Mouse (Mus musculus): ENCODE measurements around the gene Xab2.
A peak's percentile ranks its signal among the peaks of the same experiment; 100 is the strongest.

Gene Xab2

DNA sequence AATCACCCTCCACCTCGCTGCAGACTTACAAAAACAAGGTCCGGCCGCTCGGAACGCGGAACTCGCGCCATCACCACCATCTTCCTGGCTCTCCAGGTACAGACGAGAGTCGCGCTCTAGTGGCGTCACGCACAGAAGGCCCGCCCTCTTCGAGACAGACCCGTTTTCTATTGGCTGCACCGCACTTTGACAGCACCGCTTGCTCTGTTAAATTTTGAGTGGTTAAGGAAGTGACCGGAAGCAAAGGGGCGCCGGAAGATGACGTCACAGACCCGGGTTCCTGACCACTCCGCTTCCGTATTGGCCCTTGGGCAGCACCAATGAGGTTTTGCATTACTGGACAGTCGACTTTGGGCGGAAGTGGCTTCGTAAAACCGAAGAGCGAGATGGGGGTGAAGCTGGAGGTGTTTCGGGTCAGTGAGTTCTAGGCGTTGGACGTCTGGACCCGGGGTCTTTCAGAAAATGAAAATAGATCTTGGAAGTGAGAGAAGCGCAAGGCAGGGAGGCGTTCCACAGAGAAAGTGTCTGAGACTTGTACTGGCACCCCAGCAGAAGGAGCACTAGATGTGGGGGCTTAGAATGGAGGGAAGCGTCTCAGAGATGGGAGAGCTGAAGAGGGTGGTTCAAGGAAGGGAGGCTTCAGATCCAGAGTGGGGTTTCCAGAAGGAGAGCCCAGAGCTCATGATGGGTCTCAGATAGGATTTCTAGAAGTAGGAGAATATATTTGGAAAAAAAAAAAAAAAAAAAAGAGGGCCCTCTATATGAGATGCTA lies at the start of gene Xab2, which contains the start of gene Pet100:
Xab2 (minus strand) TSS at position 118 of the 772 bp plus-strand sequence.
Pet100 (plus strand) TSS at position 350 of the 772 bp plus-strand sequence.
- DNase-seq: peak; percentile 100

DNA sequence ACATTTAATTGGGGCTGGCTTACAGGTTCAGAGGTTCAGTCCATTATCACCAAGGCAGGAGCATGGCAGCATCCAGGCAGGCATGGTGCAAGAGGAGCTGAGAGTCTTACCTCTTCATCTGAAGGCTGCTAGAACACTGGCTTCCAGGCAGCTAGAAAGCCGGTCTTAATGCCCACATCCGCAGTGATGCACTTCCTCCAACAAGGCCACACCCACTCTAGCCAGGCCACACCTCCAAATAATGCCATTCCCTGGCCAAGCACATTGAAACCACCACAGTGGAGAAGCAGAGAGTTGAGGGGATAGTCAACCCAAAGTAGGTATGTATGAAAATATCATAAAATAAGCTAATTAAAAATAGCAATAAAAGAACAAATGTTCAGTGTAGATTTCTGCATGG lies 49.3 kb upstream of the Xab2 start:
- peak; percentile 26 for DNase-seq

DNA sequence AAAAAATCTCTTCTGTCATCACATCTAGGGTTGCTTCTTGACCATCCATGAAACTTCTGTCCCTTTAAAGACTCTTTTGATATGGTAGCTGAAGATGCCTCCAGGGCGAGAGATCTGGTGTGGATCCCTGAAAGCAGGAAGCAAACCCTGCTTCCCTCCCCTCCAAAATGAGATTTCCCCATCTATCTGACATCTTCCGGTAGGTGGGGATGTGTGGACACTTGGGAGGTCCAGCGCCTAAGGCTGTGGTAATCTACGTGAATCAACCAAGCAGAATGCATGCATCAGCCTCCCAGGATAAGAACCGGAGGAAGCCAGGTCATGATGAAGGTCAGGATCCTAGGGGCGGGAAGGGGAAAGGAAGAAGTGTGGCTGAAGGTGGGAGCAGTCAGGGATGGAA lies 44.4 kb upstream of the Xab2 start, which contains the start of gene Mcemp1:
Mcemp1 (plus strand) TSS at position 248 of the 400 bp plus-strand sequence.
- DNase-seq: no peak

DNA sequence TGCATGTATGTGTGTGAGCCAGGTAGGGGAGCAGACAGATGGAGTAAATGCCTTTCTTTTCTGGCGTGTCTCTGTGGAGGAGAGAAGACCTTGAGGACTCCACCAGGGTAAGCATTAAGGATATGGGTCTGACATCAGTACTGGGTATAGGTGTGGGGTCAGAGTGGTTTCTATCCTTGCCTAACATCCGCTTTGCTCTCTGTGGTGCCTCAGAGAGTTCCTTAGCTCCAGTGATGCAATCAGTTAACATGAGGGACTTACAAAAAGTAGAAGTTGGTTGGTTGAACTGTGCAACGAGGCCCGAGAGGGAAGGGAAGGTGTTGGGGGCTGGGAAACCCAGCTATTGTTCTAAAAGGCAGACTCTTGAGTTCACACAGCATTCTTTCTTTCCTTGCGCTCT lies 43.3 kb upstream of the Xab2 start:
- no peak for DNase-seq

DNA sequence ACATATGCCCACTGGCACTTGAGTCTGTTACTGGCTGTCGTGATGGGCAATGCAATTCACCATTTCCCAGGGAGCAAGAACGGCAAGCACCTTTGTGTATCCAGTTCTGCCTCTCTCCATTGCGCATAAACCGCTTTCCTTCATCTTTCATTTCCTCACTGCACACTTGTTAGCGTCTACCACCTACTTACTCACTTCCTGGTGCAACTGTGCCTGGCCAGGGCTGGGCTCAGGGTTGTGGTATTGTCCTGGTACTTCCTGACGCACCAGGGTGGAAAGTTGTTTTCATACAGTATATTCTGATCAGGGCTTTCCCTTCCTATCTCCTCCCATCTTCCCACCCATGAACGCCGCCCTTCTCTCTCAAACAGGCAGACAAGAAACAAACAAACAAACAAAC lies 39.8 kb upstream of the Xab2 start:
- no peak for DNase-seq

DNA sequence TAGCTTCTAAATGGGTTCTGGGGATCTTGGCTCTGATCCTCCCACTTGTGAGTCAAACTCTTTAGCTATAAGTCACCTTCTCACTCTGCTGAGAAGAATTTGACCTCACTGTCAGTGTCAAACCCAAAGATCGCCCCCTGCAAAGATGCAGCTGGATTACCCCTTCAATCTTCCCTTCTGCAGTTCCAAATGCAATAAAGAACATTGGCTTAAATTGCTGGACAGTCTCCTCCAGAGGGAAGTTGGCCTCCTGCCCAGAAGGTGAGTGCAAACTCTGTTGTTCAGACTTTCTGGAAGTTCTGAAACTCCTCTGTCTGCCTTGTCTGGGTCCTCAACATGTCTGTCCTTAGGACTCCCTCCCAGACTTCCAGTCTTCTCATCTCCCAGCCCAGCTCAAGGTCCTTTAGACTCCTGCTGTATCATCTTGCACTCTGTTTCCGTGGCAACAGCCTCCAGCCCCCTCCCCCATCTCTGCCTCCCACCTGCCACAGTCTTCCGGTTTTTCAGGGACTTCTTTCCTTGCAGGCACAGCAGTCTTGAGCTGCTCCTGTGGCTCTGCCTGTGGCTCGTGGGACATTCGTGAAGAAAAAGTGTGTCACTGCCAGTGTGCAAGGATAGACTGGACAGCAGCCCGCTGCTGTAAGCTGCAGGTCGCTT lies 35.7 kb upstream of the Xab2 start:
- DNase-seq: no peak

DNA sequence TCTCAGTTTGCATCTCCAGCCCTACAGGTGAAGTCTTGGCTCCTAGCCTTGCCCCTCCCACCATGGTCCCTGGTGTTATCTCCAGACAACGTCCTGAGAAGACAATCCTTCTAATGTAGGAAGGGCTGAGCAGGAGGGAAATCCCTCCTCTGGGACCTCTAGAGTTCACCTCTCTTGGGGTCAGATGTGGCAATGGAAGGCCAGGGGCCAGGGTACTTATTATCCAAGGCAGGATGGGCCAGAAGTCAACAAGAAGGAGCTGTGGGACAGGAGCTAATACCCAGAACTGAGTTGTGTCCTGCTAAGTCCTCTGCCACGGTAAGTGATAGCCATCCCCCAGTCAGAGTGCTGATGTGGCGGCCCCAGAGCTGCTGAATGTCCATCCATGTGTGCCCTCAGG lies 34.4 kb upstream of the Xab2 start, which contains the start of gene Retn:
Retn (plus strand) TSS at position 245 of the 400 bp plus-strand sequence.
- no peak for DNase-seq

DNA sequence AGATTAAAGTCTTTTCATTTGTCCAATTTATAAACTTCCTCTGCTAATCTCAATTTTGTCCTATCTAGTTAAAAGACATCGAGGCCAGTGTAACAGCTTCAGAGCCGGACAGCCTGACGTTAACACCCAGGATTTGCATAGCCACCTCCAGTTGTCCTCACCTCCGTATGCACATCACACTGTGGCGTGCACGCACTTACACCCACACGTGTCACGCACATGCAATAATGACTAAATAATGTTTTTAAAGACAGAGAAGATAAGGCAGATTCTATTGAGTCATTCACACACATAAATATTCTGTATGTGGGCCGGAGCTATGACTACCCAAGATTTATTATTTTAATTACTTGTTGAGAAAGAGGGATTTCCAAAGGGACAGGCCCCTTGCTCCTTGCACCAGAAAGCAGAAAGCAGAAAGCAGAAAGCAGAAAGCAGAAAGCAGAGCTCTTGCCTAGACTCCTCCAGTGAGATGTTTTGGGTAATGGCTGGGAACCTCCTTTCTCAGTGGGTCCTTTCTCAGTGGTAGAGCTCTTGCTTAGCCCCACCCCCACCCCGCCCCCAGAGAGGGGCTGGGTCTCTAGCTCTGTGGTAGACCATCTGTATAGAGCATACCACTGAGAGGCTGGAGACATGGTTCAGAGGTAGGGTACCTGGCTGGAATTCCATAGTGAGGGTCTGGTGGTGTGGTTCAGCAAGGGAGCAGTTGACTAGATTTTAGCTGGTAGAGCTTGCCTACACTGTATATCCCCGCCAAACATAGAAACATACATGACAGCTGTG lies 33.8 kb upstream of the Xab2 start:
- no peak for DNase-seq

DNA sequence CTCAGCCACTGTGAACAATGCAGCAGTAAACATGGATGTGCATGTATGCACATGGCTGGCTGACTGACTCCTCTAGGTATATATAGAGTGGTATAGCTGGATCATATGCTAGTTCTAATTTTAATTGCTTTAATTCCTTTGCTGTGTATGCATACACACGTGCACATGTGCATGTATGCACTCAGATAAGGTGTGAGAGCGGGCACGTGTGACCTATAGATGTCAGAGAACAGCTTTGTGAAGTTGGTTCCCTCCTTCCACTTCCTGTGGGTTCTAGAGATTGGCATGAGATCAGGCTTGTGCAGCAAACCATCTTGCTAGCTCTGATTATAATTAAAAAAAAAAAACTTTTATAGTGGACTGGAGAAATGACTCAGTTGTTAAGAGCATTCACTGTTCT lies 31.7 kb upstream of the Xab2 start:
- DNase-seq: no peak

DNA sequence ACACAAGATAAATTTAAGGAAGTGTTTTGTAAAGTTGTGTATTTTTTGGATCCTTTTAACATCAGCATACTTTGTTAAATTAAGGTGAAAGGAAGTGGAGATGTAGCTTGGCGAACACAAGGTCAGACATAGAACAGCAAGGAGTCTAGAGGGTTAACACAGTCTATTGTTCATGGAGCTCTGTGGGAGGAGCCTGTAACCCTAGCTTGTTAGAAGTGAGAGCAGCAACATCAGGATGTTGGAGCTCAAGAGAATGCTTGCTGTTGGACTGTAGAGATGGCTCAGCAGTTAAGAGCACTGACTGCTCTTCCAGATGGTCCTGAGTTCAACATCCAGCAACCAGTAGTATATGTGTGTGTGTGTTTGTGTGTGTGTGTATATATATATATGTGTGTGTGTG lies 27.9 kb upstream of the Xab2 start:
- no peak for DNase-seq

DNA sequence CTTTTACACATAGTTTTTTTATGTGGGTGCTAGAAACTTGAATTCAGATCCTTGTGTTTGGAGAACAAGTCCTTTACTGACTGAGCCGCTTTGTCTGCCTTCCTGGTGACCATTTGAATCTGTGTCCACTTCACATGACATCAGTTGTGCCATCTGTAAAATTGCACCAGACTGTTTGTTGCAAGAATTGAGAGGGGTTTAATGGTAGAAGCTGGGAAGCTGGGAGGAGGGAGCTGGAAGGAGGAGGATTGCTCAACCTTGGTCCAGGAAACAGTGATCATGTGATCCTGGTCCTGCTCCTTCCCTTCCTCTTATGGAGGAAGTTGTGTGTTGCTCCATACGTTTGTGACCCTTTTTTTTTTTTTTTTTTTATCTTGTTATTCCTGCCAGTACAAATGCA lies 27.2 kb upstream of the Xab2 start:
- no peak for DNase-seq

DNA sequence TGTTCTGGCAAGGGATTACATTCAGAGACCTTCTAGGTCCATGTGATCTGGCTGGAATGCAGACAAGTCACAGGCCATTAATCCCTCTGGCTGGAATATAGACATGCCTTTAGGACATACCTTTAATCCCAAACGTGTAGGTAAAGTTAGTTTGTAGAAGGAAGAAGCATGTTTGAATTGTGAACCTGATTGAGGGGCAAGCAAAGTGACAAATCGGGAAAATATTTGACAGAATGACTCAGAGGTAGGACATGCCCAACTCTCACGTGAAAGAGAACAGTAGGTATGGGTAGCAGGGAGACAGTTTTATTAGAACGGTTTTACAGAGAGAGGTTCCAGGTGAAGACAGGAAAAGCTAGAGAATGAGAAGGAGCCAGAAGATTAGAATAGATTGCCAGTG lies 26.4 kb upstream of the Xab2 start:
- no peak for DNase-seq

DNA sequence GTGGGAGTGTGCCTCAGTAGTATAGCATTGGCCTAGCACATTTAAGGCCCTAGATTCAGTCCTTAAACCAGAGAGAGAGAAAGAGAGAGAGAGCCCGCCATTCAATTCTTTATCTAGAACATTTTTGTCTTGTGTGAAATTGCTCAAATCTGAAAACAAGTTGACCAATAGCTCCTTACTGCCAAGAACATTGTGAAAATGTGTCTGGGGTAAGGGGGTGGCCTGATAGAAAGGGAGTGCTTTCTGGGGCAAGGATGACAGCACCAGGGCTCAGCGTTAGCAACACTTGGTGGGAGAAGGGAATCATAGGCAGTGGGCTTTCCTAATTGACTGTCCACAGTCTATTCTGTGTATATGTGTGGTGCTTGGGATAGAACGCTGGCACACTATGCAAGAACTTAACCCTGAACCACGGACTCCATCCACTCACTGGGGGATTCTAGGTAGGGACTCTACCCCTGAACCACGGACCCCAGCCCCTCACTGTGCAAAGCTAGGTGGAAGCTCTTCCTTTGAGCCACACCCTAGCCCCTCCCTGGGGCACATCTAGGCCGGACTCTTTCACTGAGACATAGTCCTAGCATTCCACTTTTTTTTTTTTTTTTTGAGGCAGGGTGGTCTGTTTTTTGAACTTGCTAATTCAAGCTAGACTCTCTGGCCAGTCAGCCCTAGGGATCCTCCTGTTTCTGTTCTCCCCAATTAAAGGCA lies 25.9 kb upstream of the Xab2 start:
- DNase-seq: no peak

DNA sequence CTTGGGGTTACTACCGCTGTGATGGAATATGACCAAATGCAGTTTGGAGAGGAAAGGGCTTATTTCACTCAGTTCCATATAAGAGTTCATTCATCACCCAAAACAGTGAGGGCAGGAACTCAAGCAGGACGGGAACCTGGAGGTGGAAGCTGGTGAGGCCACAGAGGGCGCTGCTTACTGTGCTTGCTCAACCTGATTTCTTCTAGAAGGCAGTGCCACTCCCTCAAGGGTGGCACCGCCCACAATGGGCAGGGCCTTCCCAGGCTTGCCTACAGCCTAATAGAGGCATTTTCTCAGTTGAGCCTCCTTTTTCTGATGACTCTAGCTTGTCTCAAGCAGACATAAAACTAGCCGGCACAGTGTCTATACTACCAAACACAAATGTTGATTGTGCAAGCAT lies 24.7 kb upstream of the Xab2 start:
- DNase-seq: no peak

DNA sequence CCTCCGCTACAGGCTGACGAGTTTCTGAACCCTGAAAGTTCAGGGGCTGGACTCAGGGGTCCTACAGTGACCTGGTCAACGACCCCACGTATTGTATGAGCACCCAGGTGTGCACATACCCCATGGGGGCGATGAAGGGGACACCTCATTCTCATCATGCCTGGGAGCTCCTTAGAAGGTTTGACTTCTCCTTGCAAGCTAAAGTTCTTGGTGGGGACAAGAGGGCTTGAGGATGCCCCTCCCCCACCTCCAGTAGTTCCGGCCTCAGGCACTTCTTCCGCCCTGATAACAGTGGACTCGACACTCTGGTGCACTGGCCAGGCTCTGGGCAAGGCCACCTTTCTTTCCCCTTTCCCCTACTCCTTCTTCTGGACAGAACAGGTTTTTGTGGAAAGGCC lies 10.4 kb upstream of the Xab2 start:
- DNase-seq: no peak

DNA sequence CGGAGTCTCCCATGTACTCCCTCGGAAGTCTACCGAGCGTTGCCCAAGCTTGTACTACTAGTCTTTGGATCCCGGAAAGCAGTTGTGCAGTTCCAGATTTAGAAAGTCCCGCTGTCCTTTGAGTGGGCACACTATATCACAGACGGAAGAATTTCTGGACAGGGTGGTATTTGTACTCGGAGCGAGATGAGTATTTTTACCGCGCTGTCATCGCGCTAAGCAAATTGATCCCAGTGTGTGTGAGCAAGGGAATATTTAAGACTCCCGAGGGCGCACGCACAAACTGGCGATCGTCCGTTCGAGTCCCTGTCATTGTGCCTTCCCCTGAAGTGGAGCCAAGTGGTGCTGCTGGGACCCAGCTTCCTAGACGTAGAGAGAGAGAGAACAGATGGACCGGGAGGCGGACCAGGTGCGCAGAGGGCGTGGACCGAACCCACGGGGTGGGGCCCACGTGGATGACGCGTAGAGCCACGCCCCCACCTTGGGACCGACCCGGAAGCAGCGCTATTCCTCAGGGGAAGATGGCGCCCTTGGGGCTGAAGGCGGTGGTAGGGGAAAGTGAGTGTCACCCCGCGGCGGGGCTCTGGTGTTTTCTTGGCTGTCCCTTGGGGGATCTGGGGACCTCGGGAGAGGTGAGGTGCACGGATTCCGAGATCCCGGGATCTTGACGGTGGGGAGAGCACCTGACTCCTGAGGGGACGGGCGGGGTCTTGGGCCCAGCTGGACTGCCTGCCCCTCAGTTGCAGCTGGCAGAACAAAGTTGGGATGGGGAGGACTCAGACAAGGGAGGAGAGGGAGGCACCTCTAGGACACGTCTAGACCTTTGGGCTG lies 9.7 kb upstream of the Xab2 start, which contains the start of gene Stxbp2:
Stxbp2 (plus strand) TSS at position 309 of the 831 bp plus-strand sequence.
- peak; percentile 83 for DNase-seq

DNA sequence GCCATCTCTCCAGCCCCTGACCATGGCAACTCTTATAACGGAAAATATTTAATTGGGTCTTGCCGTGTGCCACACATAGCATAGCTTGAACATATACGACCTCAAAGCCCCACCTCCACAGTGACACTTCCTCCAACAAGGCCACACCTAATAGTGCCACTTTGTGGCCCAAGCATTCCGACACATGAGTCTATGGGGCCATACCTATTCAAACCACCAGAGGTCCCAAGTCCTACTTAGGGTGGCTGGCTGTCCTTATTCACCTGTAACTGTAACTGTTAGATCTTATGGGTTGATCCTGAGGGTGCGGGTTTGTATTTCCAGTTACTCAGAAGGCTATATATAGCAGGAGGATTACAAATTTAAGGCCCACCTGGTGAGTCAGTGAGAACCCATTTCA lies 6.9 kb upstream of the Xab2 start:
- no peak for DNase-seq

DNA sequence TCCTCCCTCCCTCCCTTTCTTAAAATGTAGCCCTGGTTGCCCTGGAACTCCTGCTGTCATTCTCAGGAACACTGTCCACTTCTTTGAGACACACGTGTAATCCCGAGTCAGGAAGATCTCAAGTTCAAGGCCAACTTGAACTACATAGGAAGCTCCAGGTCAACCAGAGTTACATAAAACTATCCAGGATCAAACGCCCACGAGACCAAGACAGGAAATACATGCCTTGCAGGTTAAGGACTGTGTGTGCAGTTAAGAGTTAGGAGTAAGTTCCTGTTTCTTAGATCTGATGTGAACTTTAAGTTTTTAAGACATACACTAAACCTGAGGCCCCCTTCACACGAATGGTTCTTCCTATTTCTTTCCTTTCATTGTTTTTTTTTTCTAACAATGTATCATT lies 5.9 kb upstream of the Xab2 start:
- no peak for DNase-seq

DNA sequence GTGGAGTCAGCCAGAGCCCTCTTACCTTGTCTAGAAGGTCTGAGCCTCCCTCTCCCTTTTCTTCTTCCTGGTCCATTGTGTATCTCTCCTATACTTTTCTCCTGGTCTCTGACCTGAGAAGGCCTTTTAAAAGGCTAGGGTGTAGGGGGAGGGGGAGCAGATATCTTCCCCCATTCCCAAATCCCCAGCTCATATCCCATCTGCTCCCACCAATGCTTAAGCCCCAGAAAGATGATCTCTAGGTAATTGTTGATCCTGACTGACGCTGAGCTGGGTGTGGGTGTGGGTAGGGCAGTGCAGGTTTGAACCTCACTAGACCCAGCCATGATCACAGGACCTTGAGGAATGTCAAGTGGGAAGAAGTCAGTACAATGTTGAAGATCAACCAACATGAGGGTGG lies 4.3 kb upstream of the Xab2 start, which contains the start of gene Pcp2:
Pcp2 (minus strand) TSS at position 101 of the 400 bp plus-strand sequence.
- DNase-seq: no peak

DNA sequence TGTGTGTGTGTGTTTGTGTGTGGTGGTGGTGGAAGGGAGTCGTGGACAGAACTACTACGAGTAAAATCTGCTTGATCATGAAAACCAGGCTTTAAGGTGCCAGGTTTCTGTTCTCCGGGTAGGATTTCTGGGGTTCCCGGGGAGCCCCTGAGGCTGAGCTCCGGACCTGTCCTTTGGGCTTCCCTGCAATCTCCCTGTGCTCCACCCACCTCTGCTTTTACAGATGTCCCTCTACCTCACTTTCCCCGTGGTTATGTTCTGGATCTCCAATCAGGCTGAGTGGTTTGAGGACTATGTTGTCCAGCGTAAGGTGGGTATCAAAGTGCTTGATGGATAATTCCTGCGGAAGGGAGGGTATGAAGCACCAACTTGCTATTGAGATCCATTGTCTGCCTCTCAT lies 1.0 kb upstream of the Xab2 start:
- peak; percentile 55 for DNase-seq

DNA sequence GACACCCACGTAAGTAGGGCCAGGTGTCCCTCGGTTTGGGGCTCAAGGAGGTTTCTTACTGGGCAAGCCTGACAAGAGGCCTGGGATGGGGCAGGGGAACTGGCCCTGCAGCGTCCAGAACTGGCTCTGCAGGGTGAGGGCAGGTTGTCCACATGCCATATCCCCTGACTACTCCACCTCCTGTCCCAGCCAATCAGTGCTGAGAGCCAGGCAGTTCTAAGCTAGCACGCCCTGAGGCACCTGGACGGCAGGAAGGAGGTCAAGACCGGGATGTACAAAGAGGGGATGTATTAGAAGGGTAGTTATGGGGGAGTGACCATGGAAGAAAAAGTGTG lies 11.3 kb downstream of the Xab2 start:
- DNase-seq: no peak
